Mouse (Mus musculus) olfactory bulb, adult 2 months (tissue): ENCODE data around the gene Rasgef1c. TPM values are rescaled to one million over a fixed set of nuclear protein-coding genes. Genes with fewer than 3 reads are reported as not detected.
A peak's percentile ranks its signal among the peaks of the same experiment; 100 is the strongest.

Experiments
- H3K27ac ChIP-seq: fragments of 200-500 bp; 2 replicates; pipeline ENCODE4 v1.5.1; 2012; ENCODE audit warnings: low read depth, low read length; ENCODE audit not compliant: insufficient read depth
- H3K4me1 ChIP-seq: fragments of 200-500 bp; 2 replicates; pipeline ENCODE4 v1.6.1; 2012; ENCODE audit warnings: low read length; ENCODE audit not compliant: control insufficient read depth, insufficient read depth
- H3K4me3 ChIP-seq: fragments of 200-500 bp; 2 replicates; pipeline ENCODE4 v1.5.1; 2012; ENCODE audit warnings: mild to moderate bottlenecking, low read depth, low read length, moderate library complexity; ENCODE audit not compliant: insufficient read depth
- CTCF ChIP-seq: fragments of 200-500 bp; IDR thresholded peaks from 2 replicates; pipeline ENCODE4 v1.5.1; 2012; ENCODE audit warnings: low read depth, mild to moderate bottlenecking, low read length, moderate library complexity; ENCODE audit not compliant: insufficient read depth
- POLR2A ChIP-seq: fragments of 200-500 bp; IDR thresholded peaks from 2 replicates; pipeline ENCODE4 v1.6.1; 2012; ENCODE audit warnings: mild to moderate bottlenecking, low read depth, low read length, moderate library complexity; ENCODE audit not compliant: insufficient read depth
- WGBS: fragments of 180-500 bp; shearing (Covaris S2); methylation state at CpG from one replicate; pipeline ENCODE4 v1.1.7; 2018; 5-methylcytosine and 5-hydroxymethylcytosine counted together
- polyA plus RNA-seq: library from polyadenylated mRNA; stranded (reverse); fragments of >200 nt; gene quantifications from 2 replicates; pipeline ENCODE4 v1.2.4, GENCODE M21; 2012; ENCODE audit warnings: low replicate concordance; ENCODE audit not compliant: missing spikeins, insufficient read depth, insufficient read length

The Rasgef1c gene
- polyA plus RNA-seq, 1 experiment: not detected

- TF ChIP-seq POLR2A (no peak), CTCF (no peak)
- no peak overlapping the region for H3K4me3 ChIP-seq
- peaks cover 7% of the 10 kb centered on the region for H3K4me1 ChIP-seq
- 71% methylated on average over 6 of the region's 6 CpGs for WGBS
- no peak overlapping the region for H3K27ac ChIP-seq
Measured at GRCm38 (mm10) chr11:49980681-49981235, 79.1 kb downstream of the Rasgef1c start.

- H3K27ac ChIP-seq: peak overlapping the region; percentile 4; the same call in 1 of the 2 replicates
- peaks cover 7% of the 10 kb centered on the region for H3K4me1 ChIP-seq
- 55% methylated on average over 7 of the region's 7 CpGs for WGBS
- TF ChIP-seq POLR2A: no peak
- no peak for TF ChIP-seq CTCF
- no peak overlapping the region for H3K4me3 ChIP-seq
Measured at GRCm38 (mm10) chr11:49981321-49981963, 79.8 kb downstream of the Rasgef1c start.

- Histone ChIP-seq H3K4me1 (peaks cover 7% of the 10 kb centered on the region), H3K4me3 (no peak overlapping the region), H3K27ac (no peak overlapping the region)
- 82% methylated on average over 4 of the region's 4 CpGs for WGBS
- TF ChIP-seq POLR2A (no peak), CTCF (no peak)
Measured at GRCm38 (mm10) chr11:49982094-49982493, 80.5 kb downstream of the Rasgef1c start.

- WGBS: 56% methylated on average over 4 of the region's 4 CpGs
- TF ChIP-seq CTCF (no peak), POLR2A (no peak)
Measured at GRCm38 (mm10) chr11:49982881-49983280, 81.2 kb downstream of the Rasgef1c start.

GRCm38 (mm10) chr11:49983875-49984552 lies 82.4 kb downstream of the Rasgef1c start:
- peaks cover 7% of the 10 kb centered on the region for H3K4me1 ChIP-seq
- WGBS: 84% methylated on average over 4 of the region's 4 CpGs
- no peak overlapping the region for H3K4me3 ChIP-seq
- TF ChIP-seq CTCF (no peak), POLR2A (no peak)
- no peak overlapping the region for H3K27ac ChIP-seq

More at GRCm38 (mm10) chr11:49982881-49983280, 81.2 kb downstream of the Rasgef1c start:
- no peak overlapping the region for H3K4me3 ChIP-seq
- no peak overlapping the region for H3K27ac ChIP-seq
- H3K4me1 ChIP-seq: peaks cover 7% of the 10 kb centered on the region

GRCm38 (mm10) chr11:49985009-49985408 lies 83.4 kb downstream of the Rasgef1c start:
- no peak overlapping the region for H3K27ac ChIP-seq
- no peak overlapping the region for H3K4me3 ChIP-seq
- peaks cover 7% of the 10 kb centered on the region for H3K4me1 ChIP-seq
- TF ChIP-seq CTCF (no peak), POLR2A (no peak)
- WGBS: 92% methylated on average over 4 of the region's 4 CpGs

GRCm38 (mm10) chr11:49986277-49987036 lies 84.8 kb downstream of the Rasgef1c start:
- TF ChIP-seq CTCF (0 out of 2 replicates have a peak, but pooled peaks have one; percentile 17), POLR2A (no peak)
- Histone ChIP-seq H3K4me3 (no peak overlapping the region), H3K27ac (no peak overlapping the region), H3K4me1 (peaks cover 3% of the 10 kb centered on the region)
- 17% methylated on average over 10 of the region's 10 CpGs for WGBS

DNA sequence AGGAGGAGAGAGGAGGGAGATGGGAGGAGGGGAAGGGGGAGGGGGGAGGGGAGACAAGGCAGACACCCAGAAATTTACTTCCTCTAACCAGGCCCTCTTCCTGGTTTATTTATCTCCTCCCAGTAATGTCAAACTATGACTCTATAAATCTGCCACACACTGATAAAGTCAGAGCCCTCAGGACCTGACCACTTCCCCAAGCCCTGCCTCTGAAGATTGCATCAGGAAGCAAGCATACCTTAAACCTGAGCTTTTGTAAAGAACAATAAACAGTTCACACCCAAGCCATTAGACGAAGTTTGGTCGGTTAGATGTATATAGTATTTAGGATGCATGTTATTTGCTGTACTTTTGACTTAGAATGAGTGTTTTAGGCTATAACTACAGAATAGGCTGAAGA lies 92.9 kb downstream of the Rasgef1c start:
- no peak overlapping the region for H3K27ac ChIP-seq
- TF ChIP-seq CTCF (no peak), POLR2A (no peak)
- H3K4me3 ChIP-seq: no peak overlapping the region
- 80% methylated on average over 2 of the region's 2 CpGs for WGBS
- H3K4me1 ChIP-seq: no peaks in the 10 kb centered on the region

GRCm38 (mm10) chr11:49996398-49996797 lies 94.8 kb downstream of the Rasgef1c start:
- no peak overlapping the region for H3K27ac ChIP-seq
- no peaks in the 10 kb centered on the region for H3K4me1 ChIP-seq
- TF ChIP-seq CTCF: no peak
- no peak for TF ChIP-seq POLR2A
- 78% methylated on average over 4 of the region's 4 CpGs for WGBS
- no peak overlapping the region for H3K4me3 ChIP-seq
